19 mouse cellular contexts compared by ENCODE assay signal in the genomic region with DNA sequence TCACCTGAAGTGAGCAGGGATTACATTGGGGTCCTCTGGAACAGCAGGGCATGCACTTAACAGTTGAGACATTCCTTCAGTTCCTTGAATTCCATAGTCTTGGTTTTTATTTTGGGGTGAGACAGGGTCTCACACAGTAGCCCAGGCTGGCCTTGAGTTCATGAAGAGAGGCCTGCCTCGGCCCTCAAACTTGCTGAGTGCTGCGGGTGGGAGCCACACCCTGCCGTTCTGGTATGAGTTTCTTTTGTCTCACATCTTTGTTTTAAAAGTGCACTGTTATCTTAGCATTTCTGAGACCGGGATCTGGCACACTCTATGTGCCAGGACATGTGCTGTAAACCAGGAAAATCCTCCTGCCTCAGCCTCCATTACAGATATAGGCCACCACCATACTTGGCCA.
"Had no signal": no experiment of that assay in that cellular context is flagged by ENCODE, and none has a peak within 500 bp of the region (broad histone marks: within the 10 kb centered on the region; RNA-seq: fewer than 3 reads in every experiment).

No protein-coding gene starts in this region.

- H3K4me3 ChIP-seq: midbrain, embryonic 10.5 days; midbrain, embryonic 12.5 days; myocyte; neural tube, embryonic 13.5 days; neural tube, embryonic 15.5 days had no signal

- ATAC-seq: midbrain, embryonic 16.5 days had no signal

- H3K36me3 ChIP-seq: midbrain, embryonic 10.5 days; midbrain, embryonic 12.5 days; neural tube, embryonic 13.5 days; neural tube, embryonic 15.5 days had no signal

- H3K4me1 ChIP-seq: midbrain, embryonic 12.5 days; neural tube, embryonic 13.5 days; neural tube, embryonic 15.5 days had no signal

- H3K4me2 ChIP-seq: lung, embryonic 14.5 days; midbrain, embryonic 12.5 days; neural tube, embryonic 13.5 days; neural tube, embryonic 15.5 days had no signal

- H3K27me3 ChIP-seq: midbrain, embryonic 12.5 days; neural tube, embryonic 13.5 days; neural tube, embryonic 15.5 days had no signal

- H3K9me3 ChIP-seq: midbrain, embryonic 10.5 days; midbrain, embryonic 12.5 days; neural tube, embryonic 13.5 days; neural tube, embryonic 15.5 days had no signal

- DNase-seq: lung, adult 18-20 months; lung, embryonic 14.5 days; lung, postnatal 10 days; lung, postnatal 4 days; midbrain, embryonic 14.5 days; retina, postnatal 1 day; right cerebral cortex, adult 18-20 months; right cerebral cortex, postnatal 25 days; right cerebral cortex, postnatal 4 days; spleen, adult 18-20 months; thymus, adult 18-20 months; thymus, postnatal 14 days; thymus, postnatal 36 days had no signal

- H3K27ac ChIP-seq: midbrain, embryonic 10.5 days; midbrain, embryonic 12.5 days; neural tube, embryonic 13.5 days; neural tube, embryonic 15.5 days had no signal

- H3K9ac ChIP-seq: lung, embryonic 14.5 days; midbrain, embryonic 12.5 days; neural tube, embryonic 13.5 days; neural tube, embryonic 15.5 days had no signal
